Mouse (Mus musculus) embryonic fibroblast, embryonic 13.5 days (primary cell): ENCODE results near the gene Pcdh11x. TPM values are rescaled to one million over a fixed set of nuclear protein-coding genes. Genes with fewer than 3 reads are reported as not detected.
"Not testable (repeated sequence)": the region's sequence is repeated elsewhere in the genome, so short reads cannot be mapped to it uniquely, and the experiment has no call there.

Source experiments
- H3K27ac ChIP-seq: 2 replicates; pipeline ENCODE4 v1.5.1; 2012; ENCODE audit warnings: low read length, control low read depth, inconsistent platforms; ENCODE audit not compliant: insufficient read depth
- H3K4me1 ChIP-seq: 2 replicates; pipeline ENCODE4 v1.6.1; 2011; ENCODE audit warnings: low read length; ENCODE audit not compliant: control insufficient read depth, insufficient read depth
- H3K4me3 ChIP-seq: 2 replicates; pipeline ENCODE4 v1.5.1; 2011; ENCODE audit warnings: mild to moderate bottlenecking, control low read depth, low read length; ENCODE audit not compliant: insufficient read depth
- CTCF ChIP-seq: IDR thresholded peaks from 2 replicates; pipeline ENCODE4 v1.5.1; 2011; ENCODE audit warnings: mild to moderate bottlenecking, control low read depth, low read length, moderate library complexity, borderline replicate concordance; ENCODE audit not compliant: insufficient read depth
- POLR2A ChIP-seq: IDR thresholded peaks from 2 replicates; pipeline ENCODE4 v1.6.1; 2011; ENCODE audit warnings: low read depth, mild to moderate bottlenecking, control low read depth, low read length, moderate library complexity
- polyA plus RNA-seq: library from polyadenylated mRNA; stranded (reverse); fragments of >200 nt; gene quantifications from 2 replicates; pipeline ENCODE4 v1.2.4, GENCODE M21; 2011; ENCODE audit warnings: low read depth; ENCODE audit not compliant: missing spikeins, insufficient read length

Pcdh11x gene
- polyA plus RNA-seq, 1 experiment = 12.0 TPM

DNA sequence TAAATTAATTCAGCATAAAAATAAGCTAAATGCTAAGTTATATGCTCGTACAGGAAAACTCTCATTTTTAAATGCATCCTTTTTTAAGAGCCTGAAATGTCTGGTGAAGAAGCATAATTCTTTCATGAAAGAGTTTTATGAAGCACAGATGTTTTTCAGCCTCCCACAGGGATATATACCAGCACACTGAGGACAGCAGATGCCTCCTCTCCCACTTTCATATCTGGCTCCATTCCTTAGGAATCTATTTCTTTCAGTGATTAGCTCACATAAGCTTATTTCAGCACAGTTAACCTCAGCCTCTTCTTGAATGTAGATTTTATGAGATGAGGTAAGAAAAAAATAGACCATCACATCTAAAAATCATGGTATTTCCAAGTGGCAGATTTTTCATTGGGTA is 176.2 kb downstream of the Pcdh11x start:
- Histone ChIP-seq H3K27ac (no peak overlapping the region), H3K4me3 (no peak overlapping the region), H3K4me1 (no peaks in the 10 kb centered on the region)
- no peak for TF ChIP-seq CTCF
- TF ChIP-seq POLR2A = no peak

GRCm38 (mm10) chrX:120486428-120486827 is 196.4 kb downstream of the Pcdh11x start:
- H3K4me3 ChIP-seq = no peak overlapping the region
- no peaks in the 10 kb centered on the region for H3K4me1 ChIP-seq

GRCm38 (mm10) chrX:120524986-120525385 is 234.9 kb downstream of the Pcdh11x start:
- TF ChIP-seq POLR2A (no peak), CTCF (no peak)
- Histone ChIP-seq H3K27ac (no peak overlapping the region), H3K4me1 (no peaks in the 10 kb centered on the region), H3K4me3 (no peak overlapping the region)

More at GRCm38 (mm10) chrX:120486428-120486827, 196.4 kb downstream of the Pcdh11x start:
- no peak overlapping the region for H3K27ac ChIP-seq
- TF ChIP-seq CTCF (no peak), POLR2A (no peak)

- TF ChIP-seq POLR2A = no peak
- H3K4me1 ChIP-seq = no peaks in the 10 kb centered on the region
- no peak overlapping the region for H3K27ac ChIP-seq
- H3K4me3 ChIP-seq = no peak overlapping the region
Observed at GRCm38 (mm10) chrX:120599309-120599708, 309.2 kb downstream of the Pcdh11x start.

DNA sequence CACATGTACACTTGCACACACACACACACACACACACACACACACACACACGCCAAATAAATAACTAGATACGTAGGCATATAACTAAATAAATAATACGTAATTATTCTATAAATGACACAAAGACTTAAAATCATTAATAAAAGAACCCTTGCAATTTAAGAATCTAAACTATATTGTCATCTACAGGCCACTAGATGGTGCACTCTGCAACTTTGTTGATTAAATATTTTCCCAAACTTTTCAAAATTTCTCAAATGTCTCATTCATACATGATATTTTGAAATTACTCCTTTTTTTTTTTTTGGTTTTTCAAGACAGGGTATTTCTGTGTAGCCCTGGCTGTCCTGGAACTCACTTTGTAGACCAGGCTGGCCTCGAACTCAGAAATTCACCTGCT is 328.4 kb downstream of the Pcdh11x start:
- no peak for TF ChIP-seq POLR2A
- no peak for TF ChIP-seq CTCF
- Histone ChIP-seq H3K4me1 (no peaks in the 10 kb centered on the region), H3K27ac (no peak overlapping the region), H3K4me3 (no peak overlapping the region)

DNA sequence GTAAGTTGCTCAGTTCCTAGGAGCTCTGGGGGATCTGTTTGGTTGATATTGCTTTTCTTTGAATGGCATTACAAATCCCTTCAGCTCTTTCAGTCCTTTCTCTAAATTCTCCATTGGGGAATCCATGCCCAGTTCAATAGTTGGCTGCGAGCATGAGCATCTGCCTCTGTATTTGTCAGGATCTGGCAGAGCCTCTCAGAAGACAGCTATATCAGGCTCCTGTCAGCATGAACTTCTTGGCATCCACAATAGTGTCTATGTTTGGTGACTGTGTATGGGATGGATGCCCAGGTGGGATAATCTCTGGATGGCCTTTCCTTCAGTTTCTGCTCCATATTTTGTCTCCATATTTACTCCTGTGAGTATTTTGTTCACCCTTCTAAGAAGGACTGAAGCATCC is 380.2 kb downstream of the Pcdh11x start:
- H3K27ac ChIP-seq, H3K4me3 ChIP-seq, H3K4me1 ChIP-seq: not testable (repeated sequence)

GRCm38 (mm10) chrX:120734144-120734543 is 444.1 kb downstream of the Pcdh11x start:
- no peak overlapping the region for H3K27ac ChIP-seq

GRCm38 (mm10) chrX:120735792-120736191 is 445.7 kb downstream of the Pcdh11x start:
- Histone ChIP-seq H3K4me3 (no peak overlapping the region), H3K27ac (no peak overlapping the region), H3K4me1 (no peaks in the 10 kb centered on the region)
- no peak for TF ChIP-seq CTCF
- TF ChIP-seq POLR2A = no peak

More at GRCm38 (mm10) chrX:120734144-120734543, 444.1 kb downstream of the Pcdh11x start:
- TF ChIP-seq CTCF (no peak), POLR2A (no peak)
- no peak overlapping the region for H3K4me3 ChIP-seq
- H3K4me1 ChIP-seq = no peaks in the 10 kb centered on the region

- H3K4me1 ChIP-seq = no peaks in the 10 kb centered on the region
Observed at GRCm38 (mm10) chrX:120944556-120944955, 654.5 kb downstream of the Pcdh11x start.

More at GRCm38 (mm10) chrX:120944556-120944955, 654.5 kb downstream of the Pcdh11x start:
- Histone ChIP-seq H3K4me3 (no peak overlapping the region), H3K27ac (no peak overlapping the region)
- TF ChIP-seq POLR2A (no peak), CTCF (no peak)

Other genes starting within 250 kb of the Pcdh11x start
- not detected in 2 replicates for gene H2afb3, start 22.8 kb downstream of the Pcdh11x start, polyA plus RNA-seq